Mouse (Mus musculus) retina, postnatal 7 days (tissue): ENCODE results near the gene Trim47.
"Not testable (repeated sequence)": the region's sequence is repeated elsewhere in the genome, so short reads cannot be mapped to it uniquely, and the experiment has no call there.

Experiments used
- DNase-seq: peaks from one replicate; pipeline ENCODE4 v3.0.0-alpha.2; 2012; ENCODE audit warnings: low read depth, low spot score

Trim47 gene

DNA sequence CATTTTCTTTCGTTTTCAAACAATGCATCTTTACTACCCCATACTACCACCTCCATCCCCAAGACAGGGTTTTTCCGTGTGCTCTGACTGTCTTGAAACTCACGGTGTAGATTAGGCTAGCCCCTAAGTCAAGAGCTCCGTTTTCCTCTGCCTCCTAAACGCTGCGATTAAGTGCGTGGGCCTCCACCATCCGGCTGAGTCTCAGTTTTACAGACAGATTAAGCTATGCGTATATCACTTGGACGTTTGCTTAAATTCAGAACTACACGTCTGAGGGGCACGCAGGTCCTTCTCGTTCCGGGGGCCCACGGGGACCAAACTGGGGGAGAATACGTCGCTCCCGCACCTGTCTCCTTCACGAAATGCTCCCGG lies 11.1 kb upstream of the Trim47 start:
- no peak for DNase-seq

DNA sequence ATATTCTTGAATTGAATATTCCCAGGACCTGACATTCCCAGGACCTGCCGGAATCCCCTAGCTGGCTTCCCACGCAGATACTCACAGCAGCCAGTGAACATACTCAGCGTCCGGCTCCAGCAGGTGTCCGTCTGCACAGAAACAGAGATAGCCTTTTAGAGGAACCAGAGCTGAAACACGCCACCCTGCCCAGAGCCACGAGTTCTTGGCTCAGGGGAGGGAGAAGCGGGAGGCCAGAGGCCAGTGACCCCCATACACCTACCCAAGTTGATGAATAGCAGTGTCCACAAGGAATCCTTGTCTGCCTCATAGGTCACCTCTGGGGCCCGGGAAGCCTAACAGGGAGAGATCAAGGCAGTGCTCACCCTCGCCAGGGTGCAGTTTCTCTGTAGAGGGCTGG lies 7.2 kb upstream of the Trim47 start:
- no peak for DNase-seq

DNA sequence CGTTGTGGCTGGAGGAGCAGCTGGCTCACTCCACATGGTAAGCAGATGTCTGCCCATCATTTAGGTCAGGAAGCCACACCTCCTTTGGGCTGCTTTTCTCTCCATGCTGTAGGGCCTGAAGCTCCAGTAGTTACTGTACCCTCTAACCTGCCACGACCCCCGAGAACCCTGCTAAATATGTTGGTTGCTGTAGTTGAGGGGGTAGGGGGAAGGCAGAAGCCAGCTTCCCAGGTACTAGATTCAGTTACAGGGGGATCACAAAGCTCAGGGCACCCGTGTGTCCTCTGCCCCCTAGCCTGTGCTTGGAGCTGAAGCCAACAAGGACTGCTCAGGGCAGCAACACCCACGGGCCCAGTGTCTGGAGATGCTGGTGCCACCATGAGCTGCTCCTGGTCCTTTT lies 6.5 kb upstream of the Trim47 start:
- DNase-seq, result no peak

DNA sequence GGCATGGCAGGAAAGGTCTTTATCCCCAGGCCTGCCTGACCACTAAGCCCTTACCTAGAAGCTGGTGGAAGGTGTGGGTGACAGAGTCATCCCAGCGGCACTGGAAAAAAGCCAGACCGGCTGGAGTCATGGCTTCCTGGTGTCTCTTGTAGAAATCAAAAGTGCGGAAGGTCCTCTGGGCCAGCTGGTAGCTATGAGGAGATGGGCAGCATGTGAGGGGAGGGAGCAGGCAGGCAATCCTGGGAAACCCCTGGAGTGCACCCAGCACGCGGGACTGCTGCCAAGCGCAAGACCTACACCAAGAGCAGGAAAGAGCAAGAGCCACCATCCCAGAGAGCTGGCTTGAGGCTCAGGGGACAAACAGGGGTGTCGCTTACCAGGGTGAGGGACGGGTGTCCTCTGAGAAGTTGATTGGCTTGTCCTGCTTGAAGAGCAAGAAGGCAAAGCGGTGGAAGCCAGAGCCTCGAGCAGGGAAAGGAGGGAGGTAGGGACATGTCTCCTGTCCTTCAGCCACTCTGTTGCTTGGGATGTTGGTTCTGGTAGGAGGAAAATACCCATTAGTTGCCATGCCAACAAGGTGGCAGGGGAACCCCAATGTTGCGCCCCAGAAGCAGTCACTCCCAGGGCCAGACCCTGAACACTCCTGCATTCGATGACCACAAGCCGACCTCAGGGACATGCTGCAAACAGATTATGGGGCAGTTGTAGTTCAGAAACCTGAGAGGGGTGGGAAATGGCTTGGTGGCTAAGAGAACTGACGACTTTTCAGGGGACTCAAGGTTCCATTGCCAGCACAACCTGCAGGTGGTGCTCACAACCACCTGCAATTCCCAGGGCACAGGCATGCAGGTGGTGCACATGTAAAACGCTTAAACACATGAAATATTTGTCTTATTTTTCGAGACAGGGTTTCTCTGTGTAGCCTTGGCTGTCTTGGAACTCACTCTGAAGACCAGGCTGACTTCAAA lies 5.6 kb upstream of the Trim47 start:
- DNase-seq, result no peak

DNA sequence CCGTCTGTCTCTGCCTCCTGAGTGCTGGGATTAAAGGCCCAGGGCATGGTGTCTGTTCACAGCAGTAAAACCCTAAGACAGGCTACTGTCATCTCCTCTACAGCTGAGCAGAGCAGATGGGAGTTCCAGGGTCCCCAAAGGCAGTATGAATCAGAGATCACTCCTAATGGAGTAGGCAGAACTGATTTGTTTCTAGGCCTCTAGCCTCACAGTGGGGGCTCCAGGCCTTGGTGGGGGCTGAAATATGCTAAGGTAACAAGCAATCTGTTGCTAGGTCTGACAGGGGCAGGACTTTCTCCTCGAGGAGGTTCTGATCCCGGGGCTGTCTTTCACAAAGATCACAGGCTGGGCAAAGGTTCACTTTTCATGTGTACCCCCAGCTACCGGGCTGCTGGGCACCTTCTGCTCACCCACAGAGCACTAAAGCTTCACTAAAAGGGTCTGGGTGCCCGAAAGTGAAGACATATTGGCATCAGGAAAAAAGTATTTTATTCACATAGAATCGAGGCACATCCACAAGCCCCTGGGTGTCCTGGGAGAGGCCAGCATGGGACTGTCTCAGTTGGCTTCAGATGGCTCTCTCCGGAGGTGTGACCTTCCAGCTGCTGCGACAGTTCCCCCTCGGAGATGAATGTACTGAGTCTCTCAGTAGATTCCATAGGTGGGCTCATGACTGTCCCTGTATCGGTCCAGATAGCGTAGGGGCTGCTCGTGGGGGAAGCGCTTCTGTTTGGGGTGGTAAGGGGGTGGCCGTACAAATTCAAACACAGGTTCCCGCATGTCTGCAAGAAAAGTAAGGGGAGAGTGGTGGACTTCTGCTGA lies 4.5 kb upstream of the Trim47 start:
- DNase-seq, result no peak

DNA sequence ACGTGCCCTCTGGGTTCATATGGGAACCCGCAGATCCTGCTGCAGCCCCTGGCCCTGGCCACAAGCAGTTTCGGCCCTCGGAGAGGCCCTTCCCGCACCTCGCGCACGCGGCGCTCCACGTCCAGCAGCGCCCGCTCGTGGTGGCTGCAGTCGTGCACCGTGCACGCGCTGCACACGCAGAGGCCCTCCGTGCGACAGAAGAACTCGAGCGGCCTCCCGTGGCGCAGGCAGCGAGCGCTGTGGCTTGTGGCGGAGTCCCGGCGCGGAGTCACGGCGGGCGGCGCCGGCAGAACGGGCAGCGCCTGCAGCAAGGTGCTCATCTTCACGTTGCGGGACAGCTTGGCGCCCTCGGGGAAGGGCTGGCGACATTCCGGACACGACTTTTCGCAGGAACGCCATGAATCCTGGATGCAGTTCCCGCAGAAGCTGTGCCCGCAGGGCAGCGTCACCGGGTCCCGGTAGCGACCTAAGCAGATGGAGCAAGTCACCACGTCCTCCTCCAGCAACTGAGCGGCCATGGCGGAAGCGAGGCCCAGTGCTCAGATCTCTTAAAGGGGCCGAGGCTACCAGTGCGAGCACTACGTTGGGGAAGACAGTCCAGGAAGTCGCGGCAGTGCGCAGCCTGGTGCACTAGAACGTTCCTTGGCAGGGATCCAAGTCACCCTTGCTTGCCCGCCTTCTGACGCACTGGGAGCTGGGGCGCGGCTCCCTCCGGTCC lies 3.6 kb upstream of the Trim47 start, which contains the start of gene Trim65:
TSS of gene Trim65 (minus strand) at position 641 of the 718 bp plus-strand sequence.
- DNase-seq, result peak; percentile 84

DNA sequence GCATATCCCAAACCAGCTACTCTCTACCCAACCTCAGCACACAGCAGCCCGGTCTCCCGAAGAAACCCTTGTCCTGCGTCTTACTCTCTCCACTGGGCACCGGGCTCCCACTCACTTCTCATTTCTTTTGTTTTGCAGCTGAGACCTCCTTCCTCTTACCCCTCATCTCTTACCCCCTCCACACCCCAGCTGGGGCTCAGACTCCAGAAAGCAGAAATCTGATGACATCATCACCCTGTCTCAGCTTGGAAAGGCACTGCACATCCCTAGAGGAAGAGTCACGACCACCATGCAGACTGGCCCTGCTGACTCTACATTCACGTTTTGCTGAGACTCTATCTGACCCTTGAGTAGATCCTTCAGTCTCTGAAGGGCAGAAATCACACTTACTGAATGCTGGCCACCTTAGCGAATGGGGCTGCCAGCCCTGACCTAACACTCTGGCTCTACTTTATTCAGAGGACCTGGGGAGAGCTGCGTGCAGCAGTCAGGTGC lies 3.0 kb upstream of the Trim47 start:
- no peak for DNase-seq

DNA sequence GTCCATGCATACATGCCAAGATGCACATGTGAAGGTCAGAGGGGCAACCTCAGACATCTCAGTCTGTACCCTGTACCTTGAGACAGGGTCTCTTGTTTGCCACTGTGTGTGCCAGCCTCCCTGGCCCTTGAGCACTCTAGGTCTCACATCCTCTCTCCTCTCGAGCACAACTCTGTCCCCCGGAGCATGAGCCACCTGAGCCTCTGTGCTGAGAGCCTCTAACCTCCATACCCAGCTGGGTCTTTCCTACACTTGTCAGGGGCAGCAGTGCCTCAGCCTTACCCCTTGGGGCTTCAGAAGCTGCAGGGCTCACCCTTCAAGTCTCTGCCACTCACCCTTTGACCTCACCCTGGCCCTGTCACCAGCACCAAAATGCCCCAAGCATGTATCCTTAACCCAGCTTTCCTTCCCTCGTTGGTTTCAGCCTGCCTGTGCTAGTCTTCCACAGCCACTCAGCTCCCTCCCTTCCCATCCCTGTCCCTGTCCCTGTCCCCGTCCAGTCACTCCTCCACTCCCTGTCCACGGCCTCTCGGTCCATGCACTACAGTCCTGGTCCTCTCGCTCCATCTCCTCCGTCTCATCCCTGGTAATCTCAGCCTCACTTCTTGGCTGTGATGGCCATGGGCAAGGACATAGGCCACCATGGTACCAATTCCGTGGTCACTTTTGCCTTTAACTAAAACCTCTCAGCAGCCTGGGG lies 2.2 kb upstream of the Trim47 start:
- DNase-seq, result no peak

DNA sequence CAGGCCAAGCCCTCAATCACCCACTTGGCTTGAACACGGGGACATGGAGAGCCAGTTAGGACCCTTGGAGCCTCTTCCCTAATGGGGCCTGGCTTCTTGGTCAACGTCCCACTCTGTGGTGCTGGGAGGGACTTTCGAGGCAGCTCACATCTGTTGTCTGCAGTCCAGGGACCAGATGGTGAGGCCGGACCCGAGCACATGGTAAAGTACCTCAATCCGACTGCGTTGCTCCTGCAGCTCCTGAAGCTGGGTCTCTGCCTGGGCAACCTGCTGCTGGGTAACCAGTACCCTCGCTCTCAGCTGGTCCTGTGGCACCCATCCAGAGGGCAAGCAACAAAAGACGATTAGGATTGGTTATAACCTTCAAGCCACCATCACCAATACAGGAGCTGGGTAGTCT lies 976 bp upstream of the Trim47 start:
- no peak for DNase-seq

DNA sequence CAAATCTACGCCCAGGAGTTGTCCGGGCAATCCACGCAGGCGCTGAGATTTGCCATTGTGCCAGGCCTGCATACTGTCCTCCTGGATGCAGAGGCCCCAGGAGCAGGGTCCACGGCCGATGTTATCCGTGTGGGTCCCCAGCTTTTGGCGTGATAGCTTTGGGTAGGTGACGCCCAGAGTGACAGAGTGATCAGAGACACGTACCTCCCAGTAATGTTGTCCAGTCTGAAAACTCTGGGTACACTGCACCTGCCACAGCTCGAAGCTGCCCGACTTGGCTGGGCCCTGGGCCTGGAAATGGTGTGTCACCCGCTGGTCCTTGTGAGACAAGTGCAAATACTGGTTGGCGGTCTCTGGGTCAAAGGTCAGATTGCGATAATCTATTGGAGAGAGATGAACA lies 749 bp downstream of the Trim47 start:
- DNase-seq, result no peak

DNA sequence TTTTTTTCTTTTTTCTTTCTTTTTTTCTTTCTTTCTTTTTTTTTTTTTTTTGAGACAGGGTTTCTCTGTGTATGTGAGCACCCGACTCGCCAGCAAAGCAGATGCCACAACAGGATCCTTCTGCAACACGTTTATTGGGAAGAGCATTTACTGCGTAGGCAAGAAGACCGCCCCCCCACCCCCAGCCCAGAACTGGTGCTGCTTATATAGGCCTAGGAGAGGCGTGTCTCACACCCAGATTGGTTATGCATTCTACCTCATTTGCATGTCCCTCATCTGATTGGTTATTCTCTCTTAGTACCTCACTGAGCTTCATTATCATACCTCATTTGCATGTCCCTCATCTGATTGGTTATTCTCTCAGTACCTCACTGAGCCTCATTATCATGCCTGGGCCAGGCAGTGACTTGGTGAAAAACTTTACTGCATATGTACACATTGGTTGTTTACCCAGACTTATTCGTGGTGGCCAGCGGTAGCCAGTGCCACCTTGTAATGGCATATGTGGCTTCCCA lies 5.2 kb downstream of the Trim47 start:
- not testable (repeated sequence) for DNase-seq

DNA sequence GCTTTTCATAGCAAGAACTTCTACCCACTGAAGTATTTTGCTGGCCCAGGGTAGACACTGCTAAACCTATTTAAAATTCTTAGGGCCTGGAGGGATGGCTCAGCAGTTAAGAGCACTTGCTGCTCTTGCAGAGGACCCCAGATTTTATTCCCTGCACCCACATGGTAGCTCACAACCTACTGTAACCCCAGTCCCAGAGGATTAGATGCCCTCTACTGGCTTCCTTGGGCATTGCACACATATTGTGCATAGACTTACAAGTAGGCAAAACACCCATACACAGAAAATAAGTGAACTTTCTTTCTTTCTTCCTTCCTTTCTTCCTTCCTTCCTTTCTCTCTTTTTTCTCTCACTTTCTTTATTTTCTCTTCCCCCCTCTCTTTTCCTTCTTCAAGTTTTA lies 9.2 kb downstream of the Trim47 start:
- no peak for DNase-seq

DNA sequence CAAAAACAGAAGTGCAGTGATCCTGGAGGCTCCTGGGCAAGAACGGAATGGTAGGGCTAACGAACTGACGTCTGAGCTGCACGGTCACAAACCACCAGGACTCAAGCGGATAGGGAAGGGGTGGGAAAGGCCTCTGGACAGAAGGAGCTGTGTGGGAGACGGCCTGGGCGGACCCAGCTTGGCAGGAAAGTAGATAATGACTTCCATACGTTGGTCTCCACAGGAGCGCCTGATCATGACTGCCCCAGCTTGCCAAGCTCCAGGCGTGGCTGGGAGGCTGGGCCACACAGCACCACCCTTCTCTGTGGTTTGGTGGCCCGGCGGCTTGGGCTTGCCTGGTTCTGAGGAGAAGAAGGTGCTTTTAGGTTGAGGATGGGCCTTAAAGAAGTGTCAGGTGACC lies 9.8 kb downstream of the Trim47 start:
- no peak for DNase-seq

DNA sequence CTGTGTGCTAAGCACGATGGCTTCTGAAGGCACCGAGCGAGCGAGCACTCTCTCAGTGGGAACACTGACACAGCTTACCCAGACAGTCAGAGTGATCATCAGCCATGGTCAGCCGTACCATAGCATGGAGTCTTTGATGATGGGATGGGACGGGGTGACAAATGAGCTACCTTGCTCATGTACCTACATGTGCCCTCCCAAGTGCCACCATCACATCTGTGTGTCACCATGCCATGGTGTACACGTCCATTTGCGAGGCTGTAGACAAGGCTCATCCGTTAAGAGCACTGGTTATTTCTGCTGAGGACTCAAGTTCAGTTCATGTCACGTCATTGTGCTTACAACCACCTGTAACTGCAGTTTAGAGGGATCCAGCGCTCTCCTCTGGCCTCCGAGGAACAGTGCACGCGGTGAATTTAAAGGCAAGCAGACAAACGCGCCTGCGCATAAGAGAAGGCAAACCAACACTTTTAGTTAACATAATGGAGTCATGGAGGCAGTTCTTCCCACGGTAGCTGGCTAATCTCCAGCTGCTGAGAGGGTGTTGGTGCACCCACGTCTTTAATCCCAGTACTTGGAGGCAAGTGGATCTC lies 15.3 kb downstream of the Trim47 start:
- DNase-seq, result no peak

DNA sequence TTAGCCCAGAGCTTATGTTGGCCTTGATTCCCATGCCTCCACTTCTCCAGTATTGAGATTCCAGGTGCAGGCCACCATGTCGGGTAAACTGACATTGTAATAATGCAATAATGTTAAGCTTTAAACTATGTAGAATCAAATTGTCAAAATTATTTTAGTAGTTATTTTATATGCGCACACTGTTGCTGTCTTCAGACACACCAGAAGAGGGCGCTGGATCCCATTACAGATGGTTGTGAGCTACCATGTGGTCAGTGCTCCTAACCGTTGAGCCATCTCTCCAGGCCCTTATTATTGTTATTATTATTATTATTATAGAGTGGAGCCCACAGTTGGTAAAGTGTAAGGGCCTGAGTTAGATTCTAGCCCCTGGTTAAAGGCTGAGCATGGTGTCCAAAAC lies 15.9 kb downstream of the Trim47 start:
- no peak for DNase-seq

DNA sequence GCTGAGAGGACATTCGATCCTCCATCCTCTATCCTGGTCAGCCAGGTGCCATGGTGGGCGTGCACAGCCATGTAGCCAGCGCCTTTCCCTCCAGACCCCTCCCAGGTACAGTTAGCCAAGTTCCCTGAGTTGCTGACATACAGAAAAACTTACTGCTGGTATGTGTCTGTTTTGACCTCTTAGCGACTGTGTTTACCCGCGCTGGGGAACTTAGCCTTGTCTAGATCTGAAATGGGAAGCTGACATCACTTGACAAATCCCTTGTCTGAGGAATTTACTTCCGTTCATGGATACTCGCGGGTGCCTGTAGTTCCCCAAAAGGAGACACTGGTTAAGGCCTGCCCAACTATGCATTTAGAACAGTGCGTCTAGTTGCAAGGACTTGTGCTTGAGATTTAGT lies 16.5 kb downstream of the Trim47 start:
- DNase-seq, result no peak

DNA sequence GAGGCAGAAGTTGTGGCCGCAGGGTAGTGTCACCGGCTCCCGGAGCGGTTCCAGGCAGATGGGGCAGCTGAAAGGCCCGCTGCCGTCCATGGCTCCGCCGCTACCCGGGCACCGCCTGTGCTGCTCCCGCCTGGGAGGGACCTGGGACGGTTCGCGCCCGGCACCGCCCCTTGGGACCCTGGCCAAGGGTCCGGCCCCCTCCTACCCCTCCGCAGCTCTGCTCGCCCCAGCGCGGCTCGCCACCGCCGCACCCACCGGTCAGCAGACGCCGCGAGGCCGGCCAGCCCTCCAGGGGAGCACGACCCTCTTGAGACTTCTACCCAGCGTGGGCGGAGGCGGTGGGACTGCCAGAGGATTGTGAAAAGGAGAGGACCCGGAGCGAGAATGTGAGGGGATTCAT lies 16.9 kb downstream of the Trim47 start:
- no peak for DNase-seq

DNA sequence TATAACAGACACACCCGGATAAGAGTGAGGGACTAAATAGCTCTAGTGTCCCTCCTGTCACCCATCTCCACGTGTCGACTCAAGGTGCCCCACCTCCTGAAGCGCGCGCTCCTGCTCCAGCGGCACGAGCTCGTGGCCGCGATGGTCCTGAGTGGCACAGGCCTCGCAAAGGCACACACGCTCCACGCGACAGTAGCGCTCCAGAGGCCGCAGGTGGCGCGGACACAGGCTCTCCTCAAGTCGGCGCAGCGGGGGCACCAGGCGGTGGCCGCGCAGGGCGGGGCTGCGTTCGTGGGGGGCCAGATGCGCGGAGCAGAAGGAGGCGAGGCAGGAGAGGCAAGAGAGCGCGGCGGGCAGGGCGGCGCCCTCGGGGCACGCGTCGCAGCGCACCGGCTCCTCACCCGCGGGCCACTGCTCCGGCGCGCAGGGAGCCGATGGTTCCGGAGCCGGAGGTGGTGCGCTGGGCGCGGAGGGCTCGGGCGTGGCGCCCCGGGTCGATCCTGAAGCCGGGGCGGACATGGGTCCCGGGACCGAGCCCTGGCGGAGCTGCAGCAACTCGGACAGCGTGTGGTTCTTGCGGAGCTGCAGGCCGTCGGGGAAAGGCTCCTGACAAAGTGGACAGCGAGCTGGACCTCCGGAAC lies 17.4 kb downstream of the Trim47 start:
- no peak for DNase-seq

DNA sequence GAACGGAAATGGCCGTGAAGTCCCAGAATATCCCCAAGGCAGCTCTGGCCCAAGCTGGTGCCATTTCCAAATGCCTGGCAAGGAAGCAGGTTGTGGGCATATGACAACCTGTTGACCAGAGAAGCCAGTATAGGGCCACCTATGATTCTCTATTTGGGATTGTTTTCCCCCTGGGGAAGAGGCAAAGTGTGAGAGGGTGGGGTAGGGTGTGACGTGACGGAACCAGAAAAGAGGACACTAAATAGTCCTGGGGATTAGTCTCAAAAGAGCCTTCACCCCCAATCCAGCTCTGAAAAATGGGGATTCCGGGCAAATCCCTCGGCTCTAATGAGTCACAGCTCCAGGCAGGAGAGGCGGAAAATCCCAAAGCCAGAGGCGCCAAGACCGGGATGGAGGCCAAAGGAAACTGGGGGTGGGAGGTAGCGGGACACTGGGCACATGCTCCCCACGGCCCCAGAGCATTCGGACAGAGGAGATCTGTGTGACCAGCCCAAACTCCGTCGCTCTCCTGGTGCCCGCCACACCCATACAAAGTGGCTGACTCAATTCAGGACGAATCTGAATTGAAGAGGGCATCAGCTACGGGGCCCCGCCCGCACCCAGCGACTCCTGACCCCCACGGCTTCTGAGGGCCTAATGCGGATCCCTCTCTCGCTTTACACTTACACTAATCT lies 18.4 kb downstream of the Trim47 start:
- DNase-seq, result no peak
